Mouse (Mus musculus): ENCODE measurements around the gene Atp2a3. TPM values are rescaled to one million over a fixed set of nuclear protein-coding genes. Genes with fewer than 3 reads are reported as not detected.

The Atp2a3 gene
- total and polyA plus RNA-seq, 2 experiments, result 0.46 to 2.8 TPM

DNA sequence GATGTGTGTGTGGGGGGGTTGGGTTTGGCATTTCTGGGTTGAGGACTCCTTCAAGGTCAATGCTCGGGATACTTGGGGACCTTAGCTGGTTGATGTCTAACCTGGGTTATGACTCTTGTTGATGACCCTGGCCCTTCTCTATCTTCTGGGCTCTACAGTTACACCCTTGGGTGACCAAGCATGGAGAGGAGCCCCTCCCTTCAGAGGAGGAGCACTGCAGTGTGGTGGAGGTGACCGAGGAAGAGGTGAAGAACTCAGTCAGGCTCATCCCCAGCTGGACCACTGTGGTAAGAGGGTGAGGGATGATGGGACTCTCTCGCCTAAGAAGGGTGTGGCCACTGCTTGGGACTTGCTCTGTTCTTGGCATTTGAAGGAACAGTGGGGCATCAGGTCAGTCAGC, 76.7 kb downstream of the Atp2a3 start:
- Histone ChIP-seq H3K27ac (replicated peaks; ENCODE audit: insufficient read depth, low read depth, low read length) (no peak overlapping the region), H3K79me2 (ENCODE audit: control insufficient read depth, insufficient read depth, low read length) (no peaks in the 10 kb centered on the region), H3K4me3 (ENCODE audit: insufficient read depth, low read depth, low read length) (no peak overlapping the region), H3K4me1 (ENCODE audit: control insufficient read depth, insufficient read depth, low read length) (no peaks in the 10 kb centered on the region), H3K9ac (ENCODE audit: low read depth, low read length) (no peak overlapping the region), H3K36me3 (ENCODE audit: control insufficient read depth, insufficient read depth, low read length) (no peaks in the 10 kb centered on the region), H3K27me3 (ENCODE audit: control insufficient read depth, insufficient read depth, low read length) (no peaks in the 10 kb centered on the region)
- TF ChIP-seq CTCF (IDR thresholded peaks at IDR 0.05; ENCODE audit: low read depth, low read length), result no peak
- no peak for TF ChIP-seq POLR2A (IDR thresholded peaks at IDR 0.05; ENCODE audit: extremely low read depth, insufficient read depth, low read length)
- WGBS, result 96% methylated on average over 3 of the region's 3 CpGs
- DNase-seq (ENCODE audit: extremely low read depth, low read depth, low spot score), result no peak

DNA sequence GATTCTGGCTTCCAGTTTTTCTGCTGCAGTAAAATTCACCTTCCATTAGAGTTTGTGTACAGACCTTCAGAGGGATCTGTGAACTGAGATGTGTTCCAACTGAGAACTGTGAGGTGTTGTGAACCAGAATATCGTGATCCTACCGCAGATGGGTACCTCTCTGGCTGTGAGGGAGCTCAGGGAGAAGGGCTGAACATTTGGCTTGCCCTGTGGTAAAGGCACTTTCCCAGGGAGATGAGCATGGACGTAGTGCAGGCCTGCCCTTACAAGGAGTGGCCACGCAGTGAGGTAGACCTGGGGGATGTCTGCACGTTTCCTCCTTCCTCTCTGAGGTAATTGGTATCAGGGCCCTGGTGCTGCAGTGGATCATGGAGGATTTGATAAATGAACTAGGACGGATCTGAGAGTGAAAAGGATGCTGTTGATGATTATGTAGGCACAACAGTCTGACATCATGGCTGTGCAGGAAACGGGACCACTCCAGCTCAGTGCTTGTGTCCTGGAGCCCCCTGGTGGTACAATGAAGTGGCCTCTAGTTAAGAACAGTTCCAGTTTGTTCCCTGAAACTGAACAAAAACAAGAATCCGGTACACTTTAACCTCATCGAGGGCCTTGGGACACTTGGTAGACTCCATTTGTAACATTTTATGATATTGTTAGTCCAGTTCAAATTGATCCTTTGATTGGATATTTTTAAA, 78.3 kb downstream of the Atp2a3 start:
- H3K36me3 ChIP-seq (ENCODE audit: control insufficient read depth, insufficient read depth, low read length), result no peaks in the 10 kb centered on the region
- TF ChIP-seq CTCF (IDR thresholded peaks at IDR 0.05; ENCODE audit: low read depth, low read length) (peak; percentile 72), POLR2A (IDR thresholded peaks at IDR 0.05; ENCODE audit: extremely low read depth, insufficient read depth, low read length) (no peak)
- no peak overlapping the region for H3K4me3 ChIP-seq (ENCODE audit: insufficient read depth, low read depth, low read length)
- no peaks in the 10 kb centered on the region for H3K79me2 ChIP-seq (ENCODE audit: control insufficient read depth, insufficient read depth, low read length)
- H3K9ac ChIP-seq (ENCODE audit: low read depth, low read length), result no peak overlapping the region
- H3K27me3 ChIP-seq (ENCODE audit: control insufficient read depth, insufficient read depth, low read length), result no peaks in the 10 kb centered on the region
- 62% methylated on average over 9 of the region's 9 CpGs for WGBS
- H3K4me1 ChIP-seq (ENCODE audit: control insufficient read depth, insufficient read depth, low read length), result no peaks in the 10 kb centered on the region
- H3K27ac ChIP-seq (replicated peaks; ENCODE audit: insufficient read depth, low read depth, low read length), result no peak overlapping the region
- DNase-seq (ENCODE audit: extremely low read depth, low read depth, low spot score), result peak; percentile 14

Other genes with a start within 250 kb of the Atp2a3 start
- gene Cyb5d2, start 165.0 kb upstream of the Atp2a3 start, total RNA-seq (2014; rRNA removed), result 9.7 and 11.1 TPM in 2 replicates
- gene Cyb5d2, start 165.0 kb upstream of the Atp2a3 start, polyA plus RNA-seq (2012; rRNA removed), result 9.8 and 12.4 TPM in 2 replicates
- 13.6 and 17.7 TPM in 2 replicates for gene Zzef1, start 164.9 kb upstream of the Atp2a3 start, total RNA-seq (2014; rRNA removed)
- 11.0 and 14.1 TPM in 2 replicates for gene Zzef1, start 164.9 kb upstream of the Atp2a3 start, polyA plus RNA-seq (2012; rRNA removed)
- gene P2rx1, start 37.9 kb downstream of the Atp2a3 start, total RNA-seq (2014; rRNA removed), result 0.28 and 0.34 TPM in 2 replicates
- gene P2rx1, start 37.9 kb downstream of the Atp2a3 start, polyA plus RNA-seq (2012; rRNA removed), result 0.11 and 0.12 TPM in 2 replicates
- 0.28 and 0.54 TPM in 2 replicates for gene Camkk1, start 57.8 kb downstream of the Atp2a3 start, total RNA-seq (2014; rRNA removed)
- gene Camkk1, start 57.8 kb downstream of the Atp2a3 start, polyA plus RNA-seq (2012; rRNA removed), result 0.12 and 0.24 TPM in 2 replicates
- gene Ncbp3, start 86.6 kb downstream of the Atp2a3 start, total RNA-seq (2014; rRNA removed), result 3.7 and 3.8 TPM in 2 replicates
- gene Ncbp3, start 86.6 kb downstream of the Atp2a3 start, polyA plus RNA-seq (2012; rRNA removed), result 1.3 TPM in 2 replicates
- 0.18 and 0.27 TPM in 2 replicates for gene Itgae, start 129.4 kb downstream of the Atp2a3 start, total RNA-seq (2014; rRNA removed)
- gene Itgae, start 129.4 kb downstream of the Atp2a3 start, polyA plus RNA-seq (2012; rRNA removed), result 0.17 and 0.19 TPM in 2 replicates
- 0.55 and 0.60 TPM in 2 replicates for gene Haspin, start 177.1 kb downstream of the Atp2a3 start, total RNA-seq (2014; rRNA removed)
- 0.12 and 0.26 TPM in 2 replicates for gene Haspin, start 177.1 kb downstream of the Atp2a3 start, polyA plus RNA-seq (2012; rRNA removed)
- gene P2rx5, start 199.3 kb downstream of the Atp2a3 start, total RNA-seq (2014; rRNA removed), result 0.09 TPM in 1 of 2 replicates, not detected in the other
- gene P2rx5, start 199.3 kb downstream of the Atp2a3 start, polyA plus RNA-seq (2012; rRNA removed), result 0.06 TPM in 1 of 2 replicates, not detected in the other
- gene Emc6, start 215.9 kb downstream of the Atp2a3 start, total RNA-seq (2014; rRNA removed), result 80.9 and 90.9 TPM in 2 replicates
- gene Emc6, start 215.9 kb downstream of the Atp2a3 start, polyA plus RNA-seq (2012; rRNA removed), result 63.8 and 74.6 TPM in 2 replicates
- 11.5 and 13.2 TPM in 2 replicates for gene Tax1bp3, start 215.9 kb downstream of the Atp2a3 start, total RNA-seq (2014; rRNA removed)
- gene Tax1bp3, start 215.9 kb downstream of the Atp2a3 start, polyA plus RNA-seq (2012; rRNA removed), result 16.6 and 19.4 TPM in 2 replicates
- 11.5 and 15.6 TPM in 2 replicates for gene Ctns, start 237.9 kb downstream of the Atp2a3 start, total RNA-seq (2014; rRNA removed)
- 13.1 and 16.6 TPM in 2 replicates for gene Ctns, start 237.9 kb downstream of the Atp2a3 start, polyA plus RNA-seq (2012; rRNA removed)
- gene Shpk, start 238.3 kb downstream of the Atp2a3 start, total RNA-seq (2014; rRNA removed), result 38.3 and 38.6 TPM in 2 replicates
- gene Shpk, start 238.3 kb downstream of the Atp2a3 start, polyA plus RNA-seq (2012; rRNA removed), result 43.5 and 44.5 TPM in 2 replicates

All from liver, adult 2 months (tissue).